Mouse (Mus musculus) kidney, adult 11 months (tissue): ENCODE measurements around the gene Tmem260.

Experiments used
- DNase-seq: peaks from one replicate; pipeline ENCODE4 v3.0.0; 2022

Tmem260 gene

GRCm38 (mm10) chr14:48559736-48560135 is 113.8 kb downstream of the Tmem260 start:
- no peak for DNase-seq

DNA sequence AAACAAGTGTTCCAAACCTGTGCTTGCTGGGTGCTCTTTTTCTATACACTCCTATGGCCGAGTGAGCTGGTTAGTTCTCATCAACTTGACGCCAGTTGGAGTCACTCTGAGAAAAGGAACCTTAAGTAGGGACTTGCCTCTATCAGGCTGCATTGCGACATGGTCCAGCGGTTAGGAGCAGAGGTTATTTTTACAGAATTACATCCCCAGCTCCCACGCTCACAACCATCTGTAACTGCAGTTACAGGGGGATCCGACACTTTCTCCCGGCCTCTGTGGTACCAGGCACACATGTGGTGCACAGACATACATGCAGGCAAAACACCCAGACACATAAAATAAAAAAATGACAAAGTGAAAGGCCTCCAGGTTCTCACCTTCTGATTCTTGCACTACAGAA is 120.7 kb downstream of the Tmem260 start:
- no peak for DNase-seq
